Mouse (Mus musculus): ENCODE measurements around the gene Lancl1.

DNA sequence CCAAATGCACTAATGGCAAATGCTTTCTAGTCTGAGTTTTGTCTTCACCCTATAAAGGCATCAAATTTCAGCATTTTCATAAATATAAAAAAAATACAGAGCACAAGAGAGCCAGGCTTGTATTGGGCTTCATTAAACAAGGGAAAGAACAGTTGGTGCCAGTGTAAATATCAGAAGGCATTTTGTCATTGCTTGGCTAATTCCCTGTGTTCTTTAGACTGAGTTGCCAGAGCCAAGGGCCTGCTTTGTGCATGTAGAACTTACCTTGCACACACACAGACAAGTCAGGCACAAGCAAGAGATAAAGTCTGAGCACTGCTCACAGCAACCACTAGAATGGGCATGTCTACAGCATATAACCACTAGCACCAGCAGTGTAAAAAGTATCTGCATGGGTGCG lies 40.1 kb downstream of the Lancl1 start:
- TF ChIP-seq GATA2 (IDR thresholded peaks at IDR 0.05; ENCODE audit: borderline replicate concordance, low read depth, low read length) (no peak), CTCF (IDR thresholded peaks at IDR 0.05; ENCODE audit: low read depth, low read length) (no peak), POLR2AphosphoS5 (IDR thresholded peaks at IDR 0.05; ENCODE audit: insufficient replicate concordance, low read depth, low read length) (no peak), GATA1 (IDR thresholded peaks at IDR 0.05; ENCODE audit: borderline replicate concordance, low read length) (no peak), TAL1 (conservative IDR thresholded peaks at IDR 0.05; ENCODE audit: low read depth, low read length) (no peak)

Measured in G1E (cell line).